Mouse (Mus musculus): ENCODE results near the gene Esrrg. TPM values are rescaled to one million over a fixed set of nuclear protein-coding genes. Genes with fewer than 3 reads are reported as not detected.

The Esrrg gene
- polyA plus RNA-seq, 1 experiment from 2014 or later, result 2.2 TPM

- Histone ChIP-seq H3K4me1 (0 out of 2 replicates have a peak, but pooled peaks cover 9% of the 10 kb centered on the region), H3K27ac (no peak overlapping the region), H3K4me3 (no peak overlapping the region), H3K27me3 (ENCODE audit: low read depth, poor library complexity, severe bottlenecking) (no peaks in the 10 kb centered on the region), H3K36me3 (no peaks in the 10 kb centered on the region), H3K9me3 (replicated peaks) (no peaks in the 10 kb centered on the region)
- no peak for DNase-seq (ENCODE audit: low spot score)
- 90% methylated on average over 8 of the region's 8 CpGs for WGBS
Observed at GRCm38 (mm10) chr1:188119806-188120205, 511.2 kb downstream of the Esrrg start.

DNA sequence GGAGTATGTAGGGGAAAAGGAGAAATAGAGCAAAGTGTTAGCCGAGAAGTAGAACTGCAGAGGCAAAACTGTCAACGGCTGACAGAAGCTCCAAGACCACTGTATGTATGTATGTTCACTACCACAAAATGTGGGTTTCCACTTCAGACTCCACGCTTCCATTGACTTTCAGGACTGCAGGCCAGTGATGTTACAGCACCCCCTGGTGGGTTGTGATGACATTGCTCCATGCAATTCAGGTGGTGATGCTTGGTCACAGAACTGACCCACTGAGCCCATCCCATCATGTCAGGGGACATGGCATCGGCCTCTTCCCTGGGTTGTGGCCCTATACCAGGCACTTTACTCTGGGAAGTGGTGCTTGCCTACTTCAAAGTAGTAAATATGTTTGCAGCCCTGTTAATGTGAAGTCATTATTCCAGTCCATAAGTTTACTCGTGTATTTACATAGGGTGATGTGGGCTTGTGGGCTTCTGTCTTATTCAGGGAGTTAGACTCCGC, 517.0 kb downstream of the Esrrg start:
- Histone ChIP-seq H3K9me3 (replicated peaks) (no peaks in the 10 kb centered on the region), H3K36me3 (no peaks in the 10 kb centered on the region), H3K27ac (no peak overlapping the region), H3K4me1 (0 out of 2 replicates have a peak, but pooled peaks cover 6% of the 10 kb centered on the region), H3K4me3 (no peak overlapping the region), H3K27me3 (ENCODE audit: low read depth, poor library complexity, severe bottlenecking) (no peaks in the 10 kb centered on the region)
- 92% methylated on average over 6 of the region's 6 CpGs for WGBS
- DNase-seq (ENCODE audit: low spot score), result no peak

DNA sequence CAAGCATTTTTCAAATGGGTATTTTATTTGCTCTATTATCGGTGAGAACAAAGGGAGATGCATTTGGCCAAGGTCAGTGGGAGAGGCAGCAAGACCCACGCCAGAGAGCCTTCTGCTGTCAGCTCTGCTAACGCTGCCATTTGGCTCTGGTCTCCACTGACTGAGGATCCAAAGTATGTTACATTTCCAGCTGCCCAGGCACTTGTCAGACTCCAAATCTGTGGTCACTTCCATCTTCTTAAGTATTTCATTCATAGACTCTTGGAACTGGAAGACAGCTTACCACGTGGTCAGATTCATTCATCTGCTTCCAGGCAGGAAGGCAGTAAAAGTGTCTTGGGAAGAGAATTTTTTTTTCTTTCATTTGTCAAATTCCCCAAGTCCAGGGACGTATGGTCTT, 527.5 kb downstream of the Esrrg start:
- H3K4me1 ChIP-seq, result peaks cover 10% of the 10 kb centered on the region; the same call in 1 of the 2 replicates
- 55% methylated on average over 5 of the region's 5 CpGs for WGBS
- H3K27me3 ChIP-seq (ENCODE audit: low read depth, poor library complexity, severe bottlenecking), result no peaks in the 10 kb centered on the region
- no peak for DNase-seq (ENCODE audit: low spot score)
- no peak overlapping the region for H3K27ac ChIP-seq
- H3K4me3 ChIP-seq, result no peak overlapping the region
- H3K36me3 ChIP-seq, result no peaks in the 10 kb centered on the region
- no peaks in the 10 kb centered on the region for H3K9me3 ChIP-seq (replicated peaks)

- Histone ChIP-seq H3K4me1 (peaks cover 10% of the 10 kb centered on the region; the same call in 1 of the 2 replicates), H3K27ac (no peak overlapping the region), H3K36me3 (no peaks in the 10 kb centered on the region), H3K4me3 (no peak overlapping the region), H3K27me3 (ENCODE audit: low read depth, poor library complexity, severe bottlenecking) (no peaks in the 10 kb centered on the region), H3K9me3 (replicated peaks) (no peaks in the 10 kb centered on the region)
- 60% methylated on average over 4 of the region's 4 CpGs for WGBS
- DNase-seq (ENCODE audit: low spot score), result no peak
Observed at GRCm38 (mm10) chr1:188139473-188139872, 530.9 kb downstream of the Esrrg start.

- 61% methylated on average over 4 of the region's 4 CpGs for WGBS
- no peak for DNase-seq (ENCODE audit: low spot score)
- no peak overlapping the region for H3K4me3 ChIP-seq
- H3K27me3 ChIP-seq (ENCODE audit: low read depth, poor library complexity, severe bottlenecking), result no peaks in the 10 kb centered on the region
- H3K4me1 ChIP-seq, result peaks cover 10% of the 10 kb centered on the region; the same call in 1 of the 2 replicates
- no peaks in the 10 kb centered on the region for H3K9me3 ChIP-seq (replicated peaks)
- no peak overlapping the region for H3K27ac ChIP-seq
- H3K36me3 ChIP-seq, result no peaks in the 10 kb centered on the region
Observed at GRCm38 (mm10) chr1:188140221-188140620, 531.6 kb downstream of the Esrrg start.

- 69% methylated on average over 12 of the region's 12 CpGs for WGBS
- Histone ChIP-seq H3K27ac (no peak overlapping the region), H3K4me3 (no peak overlapping the region), H3K27me3 (ENCODE audit: low read depth, poor library complexity, severe bottlenecking) (no peaks in the 10 kb centered on the region), H3K9me3 (replicated peaks) (no peaks in the 10 kb centered on the region), H3K36me3 (no peaks in the 10 kb centered on the region), H3K4me1 (peaks cover 38% of the 10 kb centered on the region)
- DNase-seq (ENCODE audit: low spot score), result no peak
Observed at GRCm38 (mm10) chr1:188147381-188148156, 539.0 kb downstream of the Esrrg start.

DNA sequence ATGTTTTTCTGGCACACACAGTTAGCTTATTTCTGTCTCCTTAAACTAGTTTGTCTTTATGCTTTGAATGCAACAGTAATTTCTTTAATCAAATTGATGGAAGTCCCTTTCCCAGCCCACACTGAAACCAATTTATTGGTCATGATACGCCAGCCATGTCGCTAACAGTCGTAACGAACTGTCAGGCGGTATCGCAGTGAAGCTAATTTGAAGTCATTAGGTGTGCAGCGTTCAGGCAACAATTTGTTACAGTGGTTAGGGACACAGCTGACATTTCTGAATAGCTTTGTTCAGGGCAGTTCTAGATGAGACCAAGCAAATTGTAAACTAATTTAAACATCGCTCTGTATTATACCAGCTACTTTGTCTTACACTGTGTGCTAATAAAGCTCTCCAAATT, 542.5 kb downstream of the Esrrg start:
- H3K9me3 ChIP-seq (replicated peaks), result no peaks in the 10 kb centered on the region
- H3K27ac ChIP-seq, result no peak overlapping the region
- peaks cover 41% of the 10 kb centered on the region for H3K4me1 ChIP-seq
- no peaks in the 10 kb centered on the region for H3K36me3 ChIP-seq
- no peaks in the 10 kb centered on the region for H3K27me3 ChIP-seq (ENCODE audit: low read depth, poor library complexity, severe bottlenecking)
- WGBS, result 71% methylated on average over 8 of the region's 8 CpGs
- no peak for DNase-seq (ENCODE audit: low spot score)
- H3K4me3 ChIP-seq, result no peak overlapping the region

DNA sequence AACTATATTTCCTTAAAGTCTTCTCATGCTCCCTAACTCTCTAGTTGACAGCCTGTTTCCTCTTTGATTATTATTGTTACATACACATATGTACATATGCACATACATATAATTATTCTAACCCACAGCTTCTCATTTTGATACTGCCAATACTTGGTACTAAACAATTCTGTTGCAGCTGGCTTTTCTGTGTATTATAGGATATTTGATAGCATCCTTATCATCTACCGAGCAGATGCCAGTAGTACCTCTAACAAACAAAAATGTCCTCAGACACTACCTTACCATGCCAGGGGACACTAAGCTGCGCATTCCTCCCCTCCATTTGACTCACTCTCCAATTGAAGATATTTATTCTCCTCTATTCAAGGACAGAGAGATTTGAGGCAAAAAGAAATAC, 543.4 kb downstream of the Esrrg start:
- Histone ChIP-seq H3K4me1 (peaks cover 34% of the 10 kb centered on the region), H3K36me3 (no peaks in the 10 kb centered on the region), H3K4me3 (no peak overlapping the region), H3K27ac (no peak overlapping the region), H3K9me3 (replicated peaks) (no peaks in the 10 kb centered on the region), H3K27me3 (ENCODE audit: low read depth, poor library complexity, severe bottlenecking) (no peaks in the 10 kb centered on the region)
- DNase-seq (ENCODE audit: low spot score), result no peak
- 97% methylated on average over 2 of the region's 2 CpGs for WGBS

DNA sequence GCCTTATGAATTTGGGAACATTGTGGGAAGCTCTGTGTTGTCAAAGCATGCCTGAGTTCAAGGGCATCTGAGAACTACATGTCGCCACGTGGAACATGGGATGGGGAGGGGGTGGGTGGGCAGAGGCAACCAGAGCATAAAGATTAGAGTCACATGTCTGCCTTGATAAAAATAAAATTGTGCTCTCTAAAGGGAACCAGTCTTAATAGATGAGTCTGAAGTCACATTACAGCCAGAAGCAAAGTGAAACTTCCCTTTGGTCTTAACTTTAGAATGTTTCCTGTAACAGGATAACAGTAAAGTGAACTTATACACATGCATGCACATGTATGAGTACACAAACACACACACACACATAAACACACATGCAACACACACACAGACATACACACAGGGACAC, 545.1 kb downstream of the Esrrg start:
- Histone ChIP-seq H3K4me1 (peaks cover 18% of the 10 kb centered on the region), H3K36me3 (no peaks in the 10 kb centered on the region), H3K4me3 (no peak overlapping the region), H3K27ac (no peak overlapping the region), H3K27me3 (ENCODE audit: low read depth, poor library complexity, severe bottlenecking) (no peaks in the 10 kb centered on the region), H3K9me3 (replicated peaks) (no peaks in the 10 kb centered on the region)
- DNase-seq (ENCODE audit: low spot score), result no peak
- 83% methylated on average over 2 of the region's 2 CpGs for WGBS

DNA sequence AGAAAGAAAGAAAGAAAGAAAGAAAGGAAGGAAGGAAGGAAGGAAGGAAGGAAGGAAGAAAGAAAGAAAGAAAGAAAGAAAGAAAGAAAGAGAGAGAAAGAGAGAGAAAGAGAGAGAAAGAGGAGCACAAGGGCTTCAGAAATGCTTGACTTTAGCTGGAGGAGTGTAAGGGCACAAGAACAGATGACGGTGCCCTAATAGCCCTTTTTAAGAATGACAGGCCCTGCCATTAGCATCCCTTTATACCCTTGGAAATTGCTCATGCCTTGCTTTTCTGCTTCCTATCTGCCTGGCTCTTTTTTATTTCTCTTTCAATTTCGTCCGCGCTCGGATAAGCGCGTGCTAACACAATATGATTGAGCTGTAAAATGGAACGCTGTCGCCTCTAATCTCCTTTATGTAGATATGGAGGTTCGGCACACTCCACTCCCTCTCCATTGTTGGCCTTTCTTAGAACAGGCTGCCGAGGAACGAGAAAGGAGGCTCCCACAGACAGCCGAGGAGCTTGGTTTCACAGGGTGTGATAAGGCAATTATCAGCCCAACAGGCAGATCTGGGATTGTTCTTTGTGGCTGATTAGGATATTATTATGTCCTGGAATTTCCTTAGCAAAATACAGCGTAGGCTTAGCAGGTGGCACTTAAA, 546.0 kb downstream of the Esrrg start:
- 75% methylated on average over 14 of the region's 14 CpGs for WGBS
- no peak for DNase-seq (ENCODE audit: low spot score)
- Histone ChIP-seq H3K4me1 (peaks cover 10% of the 10 kb centered on the region), H3K9me3 (replicated peaks) (no peaks in the 10 kb centered on the region), H3K4me3 (no peak overlapping the region), H3K27ac (no peak overlapping the region), H3K27me3 (ENCODE audit: low read depth, poor library complexity, severe bottlenecking) (no peaks in the 10 kb centered on the region), H3K36me3 (no peaks in the 10 kb centered on the region)

DNA sequence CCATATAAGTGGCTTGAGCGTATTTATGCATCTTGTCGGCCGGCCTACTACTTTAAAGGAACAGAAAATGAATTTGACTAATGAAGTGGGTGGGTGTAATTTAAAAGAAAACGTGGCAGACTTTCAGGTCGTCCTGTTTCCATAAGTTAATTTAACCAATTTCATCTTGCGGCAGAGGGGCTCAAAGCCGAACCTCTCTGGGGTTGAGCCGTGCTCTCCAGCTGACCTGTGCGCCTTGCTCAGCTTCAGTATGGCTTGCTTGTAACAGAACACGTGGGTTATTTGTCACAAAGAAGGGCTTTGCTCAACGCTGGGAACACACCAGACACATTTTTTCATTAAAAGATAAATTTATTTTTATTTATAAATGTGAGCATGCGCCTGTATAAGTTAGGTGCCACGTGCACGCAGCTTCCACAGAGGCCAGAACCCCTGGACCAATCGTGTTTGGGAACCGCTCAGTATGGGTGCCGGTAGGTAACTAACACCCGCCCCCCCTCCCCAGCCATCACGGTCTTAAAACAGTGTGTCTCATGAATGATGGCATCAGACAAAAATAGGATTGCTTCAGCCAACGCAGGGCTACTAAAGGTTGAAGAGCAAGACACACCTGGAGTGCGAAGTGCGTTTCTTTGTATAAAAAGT, 546.7 kb downstream of the Esrrg start:
- 87% methylated on average over 22 of the region's 22 CpGs for WGBS
- H3K27me3 ChIP-seq (ENCODE audit: low read depth, poor library complexity, severe bottlenecking), result no peaks in the 10 kb centered on the region
- no peak for DNase-seq (ENCODE audit: low spot score)
- no peaks in the 10 kb centered on the region for H3K9me3 ChIP-seq (replicated peaks)
- no peak overlapping the region for H3K27ac ChIP-seq
- H3K4me3 ChIP-seq, result no peak overlapping the region
- no peaks in the 10 kb centered on the region for H3K36me3 ChIP-seq
- peaks cover 4% of the 10 kb centered on the region; the same call in 1 of the 2 replicates for H3K4me1 ChIP-seq

GRCm38 (mm10) chr1:188156520-188156919, 547.9 kb downstream of the Esrrg start:
- Histone ChIP-seq H3K27me3 (ENCODE audit: low read depth, poor library complexity, severe bottlenecking) (no peaks in the 10 kb centered on the region), H3K9me3 (replicated peaks) (no peaks in the 10 kb centered on the region), H3K36me3 (no peaks in the 10 kb centered on the region), H3K4me1 (peaks cover 4% of the 10 kb centered on the region; the same call in 1 of the 2 replicates), H3K27ac (no peak overlapping the region), H3K4me3 (no peak overlapping the region)
- no peak for DNase-seq (ENCODE audit: low spot score)
- 96% methylated on average over 5 of the region's 5 CpGs for WGBS
